Mouse (Mus musculus) midbrain, embryonic 12.5 days (tissue): ENCODE measurements around the gene Gm27021. TPM values are rescaled to one million over a fixed set of nuclear protein-coding genes. Genes with fewer than 3 reads are reported as not detected.
A peak's percentile ranks its signal among the peaks of the same experiment; 100 is the strongest.
"Not testable (repeated sequence)": the region's sequence is repeated elsewhere in the genome, so short reads cannot be mapped to it uniquely, and the experiment has no call there.

ENCODE experiments used
- ATAC-seq: fragments of 200-750 bp; cut with Nextera tagmentation; 2 replicates; pipeline ENCODE4 v1.8.0; 2017; ENCODE audit warnings: low read depth, moderate TSS enrichment, moderate library complexity; ENCODE audit not compliant: low FRiP score
- H3K27ac ChIP-seq: fragments of 300-500 bp; sonication (generic); replicated peaks from 2 replicates; pipeline ENCODE4 v1.5.1; 2016; ENCODE audit warnings: mild to moderate bottlenecking
- H3K27me3 ChIP-seq: fragments of 300-500 bp; sonication (generic); 2 replicates; pipeline ENCODE4 v1.6.1; 2016; ENCODE audit warnings: mild to moderate bottlenecking
- H3K36me3 ChIP-seq: fragments of 300-500 bp; sonication (generic); 2 replicates; pipeline ENCODE4 v1.6.1; 2016
- H3K4me1 ChIP-seq: fragments of 300-500 bp; sonication (generic); 2 replicates; pipeline ENCODE4 v1.6.1; 2016
- H3K4me2 ChIP-seq: fragments of 300-500 bp; sonication (generic); replicated peaks from 2 replicates; pipeline ENCODE4 v1.6.1; 2016; ENCODE audit warnings: mild to moderate bottlenecking, moderate library complexity
- H3K4me3 ChIP-seq: fragments of 300-500 bp; sonication (generic); 2 replicates; pipeline ENCODE4 v1.5.1; 2016; ENCODE audit warnings: mild to moderate bottlenecking
- H3K9ac ChIP-seq: fragments of 300-500 bp; sonication (generic); replicated peaks from 2 replicates; pipeline ENCODE4 v1.6.1; 2016; ENCODE audit warnings: mild to moderate bottlenecking, moderate library complexity
- H3K9me3 ChIP-seq: fragments of 300-500 bp; sonication (generic); 2 replicates; pipeline ENCODE4 v1.6.1; 2016; ENCODE audit warnings: mild to moderate bottlenecking
- WGBS: fragments of 180-500 bp; shearing (Covaris S2); methylation state at CpG from one replicate; pipeline ENCODE4 v1.1.7; 2016; 5-methylcytosine and 5-hydroxymethylcytosine counted together
- polyA plus RNA-seq: library from polyadenylated mRNA; unstranded; fragments of >200 nt; fragmentation: Nextera tagmentation; extraction: Ambion mirVana; gene quantifications from 2 replicates; pipeline ENCODE4 v1.2.1, GENCODE M21; 2016

Gm27021 gene
- polyA plus RNA-seq, 1 experiment from 2014 or later: 3.0 TPM

GRCm38 (mm10) chr8:120684082-120684481 is 16.2 kb upstream of the Gm27021 start:
- H3K4me1 ChIP-seq: no peaks in the 10 kb centered on the region
- H3K27me3 ChIP-seq: peaks cover 10% of the 10 kb centered on the region; the same call in 1 of the 2 replicates
- ATAC-seq: no peak
- no peak overlapping the region for H3K27ac ChIP-seq
- H3K36me3 ChIP-seq: no peaks in the 10 kb centered on the region
- no peak overlapping the region for H3K4me3 ChIP-seq
- no peaks in the 10 kb centered on the region for H3K9me3 ChIP-seq
- no peak overlapping the region for H3K4me2 ChIP-seq
- H3K9ac ChIP-seq: no peak overlapping the region
- 51% methylated on average over 5 of the region's 5 CpGs for WGBS

- Histone ChIP-seq H3K4me3 (no peak overlapping the region), H3K27me3 (peaks cover 10% of the 10 kb centered on the region; the same call in 1 of the 2 replicates), H3K4me1 (no peaks in the 10 kb centered on the region), H3K9me3 (no peaks in the 10 kb centered on the region), H3K27ac (no peak overlapping the region), H3K4me2 (no peak overlapping the region), H3K9ac (no peak overlapping the region), H3K36me3 (no peaks in the 10 kb centered on the region)
- WGBS: 16% methylated on average over 10 of the region's 10 CpGs
- no peak for ATAC-seq
Measured at GRCm38 (mm10) chr8:120683602-120684001, 15.7 kb upstream of the Gm27021 start.

GRCm38 (mm10) chr8:120681113-120681512 is 13.2 kb upstream of the Gm27021 start:
- 83% methylated on average over 10 of the region's 10 CpGs for WGBS
- no peaks in the 10 kb centered on the region for H3K9me3 ChIP-seq
- no peak overlapping the region for H3K4me3 ChIP-seq
- no peak overlapping the region for H3K27ac ChIP-seq
- H3K27me3 ChIP-seq: peaks cover 6% of the 10 kb centered on the region; the same call in 1 of the 2 replicates
- no peak for ATAC-seq
- H3K4me2 ChIP-seq: no peak overlapping the region
- H3K4me1 ChIP-seq: no peaks in the 10 kb centered on the region
- no peaks in the 10 kb centered on the region for H3K36me3 ChIP-seq
- H3K9ac ChIP-seq: no peak overlapping the region

- H3K4me3 ChIP-seq, H3K4me2 ChIP-seq, H3K27me3 ChIP-seq, H3K9ac ChIP-seq, H3K36me3 ChIP-seq, H3K9me3 ChIP-seq, H3K4me1 ChIP-seq, H3K27ac ChIP-seq: not testable (repeated sequence)
- 0 out of 2 replicates have a peak, but pooled peaks have one; percentile 44 for ATAC-seq
- 70% methylated on average over 7 of the region's 7 CpGs for WGBS
Measured at GRCm38 (mm10) chr8:120680405-120680804, 12.5 kb upstream of the Gm27021 start.

- no peak overlapping the region for H3K9ac ChIP-seq
- no peak for ATAC-seq
- 81% methylated on average over 11 of the region's 11 CpGs for WGBS
Measured at GRCm38 (mm10) chr8:120679629-120680387, 11.9 kb upstream of the Gm27021 start.

GRCm38 (mm10) chr8:120678447-120678846 is 10.6 kb upstream of the Gm27021 start:
- 0 out of 2 replicates have a peak, but pooled peaks have one; percentile 6 for ATAC-seq
- no peaks in the 10 kb centered on the region for H3K4me1 ChIP-seq
- 15% methylated on average over 10 of the region's 10 CpGs for WGBS

More at GRCm38 (mm10) chr8:120679629-120680387, 11.9 kb upstream of the Gm27021 start:
- H3K9me3 ChIP-seq: no peaks in the 10 kb centered on the region
- no peak overlapping the region for H3K27ac ChIP-seq
- H3K4me1 ChIP-seq: no peaks in the 10 kb centered on the region
- peaks cover 6% of the 10 kb centered on the region; the same call in 1 of the 2 replicates for H3K27me3 ChIP-seq
- H3K4me2 ChIP-seq: no peak overlapping the region
- 0 out of 2 replicates have a peak, but pooled peaks cover 7% of the 10 kb centered on the region for H3K36me3 ChIP-seq
- no peak overlapping the region for H3K4me3 ChIP-seq

GRCm38 (mm10) chr8:120675718-120676117 is 7.8 kb upstream of the Gm27021 start:
- Histone ChIP-seq H3K27ac (no peak overlapping the region), H3K4me1 (0 out of 2 replicates have a peak, but pooled peaks cover 4% of the 10 kb centered on the region), H3K4me2 (no peak overlapping the region), H3K27me3 (no peaks in the 10 kb centered on the region; the same call in 1 of the 2 replicates), H3K4me3 (no peak overlapping the region), H3K9ac (no peak overlapping the region), H3K36me3 (peaks cover 42% of the 10 kb centered on the region), H3K9me3 (no peaks in the 10 kb centered on the region)
- 75% methylated on average over 8 of the region's 8 CpGs for whole genome bisulfite sequencing
- no peak for ATAC-seq

More at GRCm38 (mm10) chr8:120678447-120678846, 10.6 kb upstream of the Gm27021 start:
- no peak overlapping the region for H3K9ac ChIP-seq
- H3K4me2 ChIP-seq: no peak overlapping the region
- H3K9me3 ChIP-seq: no peaks in the 10 kb centered on the region
- peaks cover 6% of the 10 kb centered on the region; the same call in 1 of the 2 replicates for H3K27me3 ChIP-seq
- peaks cover 16% of the 10 kb centered on the region for H3K36me3 ChIP-seq
- no peak overlapping the region for H3K27ac ChIP-seq
- H3K4me3 ChIP-seq: no peak overlapping the region

GRCm38 (mm10) chr8:120673298-120673697 is 5.4 kb upstream of the Gm27021 start:
- Histone ChIP-seq H3K4me3 (no peak overlapping the region), H3K9ac (no peak overlapping the region), H3K27me3 (no peaks in the 10 kb centered on the region), H3K4me1 (peaks cover 12% of the 10 kb centered on the region), H3K9me3 (no peaks in the 10 kb centered on the region), H3K27ac (no peak overlapping the region), H3K4me2 (no peak overlapping the region), H3K36me3 (peaks cover 53% of the 10 kb centered on the region)
- WGBS: 96% methylated on average over 7 of the region's 7 CpGs
- no peak for ATAC-seq

- ATAC-seq: no peak
- 93% methylated on average over 16 of the region's 16 CpGs for WGBS
- no peak overlapping the region for H3K9ac ChIP-seq
- H3K4me2 ChIP-seq: no peak overlapping the region
- H3K27me3 ChIP-seq: no peaks in the 10 kb centered on the region
- peaks cover 53% of the 10 kb centered on the region for H3K36me3 ChIP-seq
- H3K27ac ChIP-seq: no peak overlapping the region
- peaks cover 12% of the 10 kb centered on the region for H3K4me1 ChIP-seq
- H3K4me3 ChIP-seq: no peak overlapping the region
- no peaks in the 10 kb centered on the region for H3K9me3 ChIP-seq
Measured at GRCm38 (mm10) chr8:120672626-120673229, 4.8 kb upstream of the Gm27021 start.

GRCm38 (mm10) chr8:120671775-120672174 is 3.9 kb upstream of the Gm27021 start:
- Histone ChIP-seq H3K4me2 (no peak overlapping the region), H3K4me3 (no peak overlapping the region), H3K36me3 (peaks cover 53% of the 10 kb centered on the region), H3K9ac (no peak overlapping the region), H3K9me3 (no peaks in the 10 kb centered on the region), H3K27me3 (no peaks in the 10 kb centered on the region), H3K4me1 (peaks cover 17% of the 10 kb centered on the region), H3K27ac (no peak overlapping the region)
- WGBS: 47% methylated on average over 6 of the region's 6 CpGs
- ATAC-seq: no peak

GRCm38 (mm10) chr8:120668374-120668905 is 561 bp upstream of the Gm27021 start, which contains the start of gene Emc8:
TSS of gene Emc8 (minus strand) at chr8:120668573.
- peak within 1 kb of the TSS; percentile 86 for H3K27ac ChIP-seq
- peaks cover 42% of the 10 kb centered on the region for H3K4me1 ChIP-seq
- peak within 1 kb of the TSS; percentile 93 for H3K4me2 ChIP-seq
- no peak; the same call in 1 of the 2 replicates for ATAC-seq
- no peaks in the 10 kb centered on the region for H3K9me3 ChIP-seq
- H3K9ac ChIP-seq: peak within 1 kb of the TSS; percentile 97
- H3K27me3 ChIP-seq: no peaks in the 10 kb centered on the region
- under 1% methylated on average over 48 of the region's 51 CpGs for WGBS
- H3K4me3 ChIP-seq: peak within 1 kb of the TSS; percentile 90
- peaks cover 45% of the 10 kb centered on the region for H3K36me3 ChIP-seq
